Mouse (Mus musculus): ENCODE measurements around the gene Krt87. TPM values are rescaled to one million over a fixed set of nuclear protein-coding genes. Genes with fewer than 3 reads are reported as not detected.

The Krt87 gene
- total RNA-seq (2021), result not detected

- no peak for DNase-seq (ENCODE audit: low spot score in 2 of 2)
- intact Hi-C loops (cut with DNase I), result no loop called here
Measured at GRCm38 (mm10) chr15:101438555-101438954, at the start of gene Krt87. Gene Krt87 (minus strand): TSS chr15:101438804.

- intact Hi-C loops (cut with DNase I), result no loop called here
- DNase-seq (ENCODE audit: low spot score in 2 of 2), result peak; percentile 31 to 83
Measured at GRCm38 (mm10) chr15:101485911-101486635, 47.5 kb upstream of the Krt87 start.

DNA sequence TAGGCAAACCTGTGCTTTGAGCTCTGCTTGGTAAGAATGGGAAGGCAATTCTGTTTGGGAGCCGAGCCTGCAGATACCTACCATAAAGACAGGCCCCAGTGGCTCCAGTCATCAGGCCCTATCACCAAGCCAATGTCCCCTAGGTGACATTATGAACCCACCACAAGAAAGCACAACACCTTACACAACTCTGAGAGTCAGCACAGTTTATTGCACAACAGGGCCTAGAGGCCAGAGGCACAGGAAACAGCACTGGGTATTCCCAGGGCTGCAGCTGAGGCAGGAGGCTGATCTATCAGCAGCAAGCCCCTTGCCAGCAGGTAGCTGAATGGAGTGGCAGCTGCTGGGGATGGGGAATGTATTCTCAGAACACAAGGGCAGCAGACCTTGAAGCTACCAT lies 46.3 kb upstream of the Krt87 start:
- intact Hi-C loops (cut with DNase I), result no loop called here

DNA sequence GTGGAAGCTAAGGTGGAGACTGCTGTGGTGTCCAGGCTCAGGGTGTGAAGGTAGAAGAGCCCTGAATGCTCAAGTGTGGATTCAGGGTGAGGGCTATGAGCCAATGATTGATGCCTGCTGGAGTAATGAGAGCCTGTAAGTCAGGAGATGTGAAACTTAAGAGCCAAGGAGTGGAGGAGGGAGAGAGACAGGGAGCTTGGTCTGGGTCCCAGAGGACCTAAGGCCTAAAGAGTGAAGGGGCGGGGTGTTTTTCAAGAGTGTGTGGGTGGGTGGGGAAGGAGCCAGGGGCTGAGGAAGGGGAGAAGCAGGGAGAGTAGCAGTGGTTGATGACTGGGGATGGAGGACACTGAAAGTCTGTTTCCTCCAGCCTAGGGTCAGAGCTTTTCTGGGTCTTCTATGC lies 45.0 kb upstream of the Krt87 start:
- intact Hi-C loops (cut with DNase I), result no loop called here
- no peak for DNase-seq (ENCODE audit: low spot score in 2 of 2)

More for the DNA sequence above, 46.3 kb upstream of the Krt87 start:
- DNase-seq (ENCODE audit: low spot score in 2 of 2), result no peak

GRCm38 (mm10) chr15:101482056-101482455 lies 43.5 kb upstream of the Krt87 start:
- intact Hi-C loops (cut with DNase I), result no loop called here
- DNase-seq (ENCODE audit: low spot score in 2 of 2), result no peak

DNA sequence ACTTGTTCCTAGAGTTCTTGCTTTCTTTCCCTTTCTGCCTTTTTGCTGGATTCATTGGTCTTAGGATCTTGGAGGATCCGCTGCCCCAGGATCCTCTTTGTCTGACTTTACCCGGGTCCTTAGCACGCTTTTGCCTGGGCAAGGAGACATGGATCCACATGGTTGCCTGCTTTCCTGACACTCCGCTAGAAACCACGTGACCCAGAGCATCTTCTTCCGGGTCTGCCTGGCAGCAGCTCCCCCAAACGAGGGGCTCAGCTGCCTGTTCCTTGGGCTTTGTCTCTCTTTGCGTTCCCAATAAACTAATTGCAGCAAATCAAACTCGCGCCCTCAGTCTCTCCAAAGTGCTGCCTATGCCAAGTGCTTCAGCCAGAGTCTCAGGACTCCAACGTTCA lies 41.1 kb upstream of the Krt87 start:
- DNase-seq (ENCODE audit: low spot score in 2 of 2), result no peak
- intact Hi-C loops (cut with DNase I), result no loop called here

- peak; percentile 31 to 57 for DNase-seq (ENCODE audit: low spot score in 2 of 2)
- intact Hi-C loops (cut with DNase I), result no loop called here
Measured at GRCm38 (mm10) chr15:101479007-101479665, 40.5 kb upstream of the Krt87 start.

- no peak for DNase-seq (ENCODE audit: low spot score in 2 of 2)
Measured at GRCm38 (mm10) chr15:101472952-101473528, 34.4 kb upstream of the Krt87 start, which contains the start of gene Krt86. Gene Krt86 (plus strand): TSS chr15:101473478.

DNA sequence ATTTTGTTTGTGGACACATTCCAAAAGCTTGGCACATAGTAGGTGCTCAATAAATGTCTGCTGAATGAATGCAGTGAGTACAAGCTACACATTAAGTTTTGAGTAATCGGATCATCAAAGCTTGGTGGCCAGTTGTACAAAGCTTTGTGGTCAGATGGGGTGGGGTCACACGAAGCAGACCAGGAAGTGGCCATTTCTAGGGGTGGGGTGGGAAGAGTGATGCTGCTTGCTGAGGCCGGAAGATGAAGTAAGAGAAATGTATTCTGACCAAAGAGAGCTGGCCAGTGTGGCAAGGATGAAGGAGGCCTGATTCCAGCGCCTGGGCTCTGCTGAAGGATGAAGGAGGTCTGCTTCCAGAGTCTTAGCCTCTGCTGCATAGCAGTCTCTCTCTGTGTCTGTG lies 30.5 kb upstream of the Krt87 start:
- no peak for DNase-seq (ENCODE audit: low spot score in 2 of 2)
- intact Hi-C loops (cut with DNase I), result no loop called here

More at GRCm38 (mm10) chr15:101472952-101473528, 34.4 kb upstream of the Krt87 start, which contains the start of gene Krt86:
- intact Hi-C loops (cut with DNase I), result no loop called here

GRCm38 (mm10) chr15:101463651-101464050 lies 25.0 kb upstream of the Krt87 start, which contains the start of gene Krt81:
Gene Krt81 (minus strand): TSS chr15:101463751.
- intact Hi-C loops (cut with DNase I), result no loop called here
- no peak for DNase-seq (ENCODE audit: low spot score in 2 of 2)

DNA sequence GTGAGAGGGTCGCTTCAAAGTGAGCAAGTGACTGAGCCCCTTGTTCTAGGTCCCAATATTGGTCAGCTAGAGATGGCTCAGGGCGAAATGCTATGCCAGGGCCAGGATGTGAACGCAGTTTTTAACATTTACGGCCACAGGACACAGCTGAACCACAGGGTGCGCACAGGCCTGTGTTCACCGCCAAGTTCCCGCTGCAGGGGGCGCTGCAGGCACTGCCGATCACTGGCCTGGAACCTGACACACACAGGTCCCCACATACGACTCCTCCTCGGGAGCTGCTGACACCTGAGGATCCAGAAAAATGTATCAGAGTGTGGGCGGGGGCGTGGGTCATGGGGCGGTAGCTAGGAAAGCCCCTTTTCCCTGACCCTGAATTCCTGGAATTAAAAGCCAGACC lies 20.7 kb upstream of the Krt87 start:
- intact Hi-C loops (cut with DNase I), result no loop called here
- no peak for DNase-seq (ENCODE audit: low spot score in 2 of 2)

DNA sequence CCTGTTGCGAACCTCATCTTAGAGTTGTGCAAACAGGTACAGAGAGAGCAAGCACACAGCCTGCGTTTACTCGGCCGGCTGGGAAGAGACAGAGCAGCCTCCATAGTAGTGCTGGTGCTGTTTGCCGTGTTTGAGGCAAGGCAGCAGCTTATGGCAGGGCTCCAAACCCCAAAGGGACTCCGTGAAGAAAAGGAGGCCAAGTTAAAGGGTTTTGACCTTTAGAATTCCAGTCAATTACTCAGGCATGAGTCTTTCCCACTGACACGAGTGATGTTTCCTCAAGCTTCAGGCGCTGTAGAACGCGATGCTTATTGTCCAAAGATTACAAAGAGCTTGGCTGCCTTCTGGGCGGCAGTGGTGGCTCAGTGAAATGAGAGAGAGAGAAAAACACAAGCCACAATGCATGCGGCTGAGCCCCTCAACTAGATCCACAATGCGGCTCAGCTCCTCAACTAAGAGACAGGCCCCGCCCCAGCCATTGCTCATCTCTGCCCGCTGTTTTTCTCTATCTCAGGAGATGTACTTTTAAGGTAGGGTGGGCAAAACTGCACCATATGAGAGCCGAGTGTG lies 19.8 kb upstream of the Krt87 start:
- intact Hi-C loops (cut with DNase I), result no loop called here
- no peak for DNase-seq (ENCODE audit: low spot score in 2 of 2)

DNA sequence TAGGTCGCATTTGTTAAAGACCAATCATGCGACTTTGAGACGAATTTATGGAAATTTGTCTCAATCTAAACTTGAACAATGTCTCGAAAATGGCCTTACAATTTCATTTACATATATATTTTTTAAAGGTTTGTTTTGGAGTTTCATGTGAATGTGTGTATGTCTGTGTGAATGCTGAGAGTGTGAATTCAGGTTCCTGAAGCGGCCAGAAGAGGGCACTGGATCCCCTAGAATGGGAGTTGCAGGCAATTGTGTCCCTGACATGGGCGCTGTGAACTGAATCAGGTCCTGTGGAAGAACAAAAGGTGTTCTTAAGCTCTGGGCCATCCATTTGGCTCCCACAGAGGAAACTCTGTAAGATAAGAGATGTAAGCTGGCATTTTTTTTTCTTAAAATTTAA lies 17.3 kb upstream of the Krt87 start:
- no peak for DNase-seq (ENCODE audit: low spot score in 2 of 2)
- intact Hi-C loops (cut with DNase I), result no loop called here

DNA sequence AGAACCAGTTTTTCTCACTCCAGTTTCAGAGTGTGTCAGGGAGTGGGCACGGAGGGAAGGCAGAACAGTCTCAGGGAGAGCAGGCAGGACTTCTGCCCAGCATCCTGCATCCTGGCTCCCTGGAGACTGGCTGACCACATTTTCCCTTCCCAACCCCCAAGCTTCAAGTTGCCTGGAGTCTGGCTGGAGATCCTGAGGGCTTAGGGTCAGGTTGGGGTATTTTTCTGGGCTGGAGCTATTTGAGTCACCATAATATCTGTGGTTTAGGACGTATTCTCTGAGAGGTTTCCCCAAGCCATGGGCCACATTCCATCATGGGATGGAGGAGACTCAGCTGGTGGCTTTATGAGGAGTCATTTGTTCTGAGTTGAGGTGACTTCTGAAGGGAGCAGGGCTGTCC lies 16.7 kb upstream of the Krt87 start:
- DNase-seq (ENCODE audit: low spot score in 2 of 2), result no peak
- intact Hi-C loops (cut with DNase I), result no loop called here

- intact Hi-C loops (cut with DNase I), result loop anchor here (5.0 kb wide), 1 partner anchor 112 kb away; no protein-coding TSS in a partner anchor
- no peak for DNase-seq (ENCODE audit: low spot score in 2 of 2)
Measured at GRCm38 (mm10) chr15:101454774-101455173, 16.2 kb upstream of the Krt87 start.

DNA sequence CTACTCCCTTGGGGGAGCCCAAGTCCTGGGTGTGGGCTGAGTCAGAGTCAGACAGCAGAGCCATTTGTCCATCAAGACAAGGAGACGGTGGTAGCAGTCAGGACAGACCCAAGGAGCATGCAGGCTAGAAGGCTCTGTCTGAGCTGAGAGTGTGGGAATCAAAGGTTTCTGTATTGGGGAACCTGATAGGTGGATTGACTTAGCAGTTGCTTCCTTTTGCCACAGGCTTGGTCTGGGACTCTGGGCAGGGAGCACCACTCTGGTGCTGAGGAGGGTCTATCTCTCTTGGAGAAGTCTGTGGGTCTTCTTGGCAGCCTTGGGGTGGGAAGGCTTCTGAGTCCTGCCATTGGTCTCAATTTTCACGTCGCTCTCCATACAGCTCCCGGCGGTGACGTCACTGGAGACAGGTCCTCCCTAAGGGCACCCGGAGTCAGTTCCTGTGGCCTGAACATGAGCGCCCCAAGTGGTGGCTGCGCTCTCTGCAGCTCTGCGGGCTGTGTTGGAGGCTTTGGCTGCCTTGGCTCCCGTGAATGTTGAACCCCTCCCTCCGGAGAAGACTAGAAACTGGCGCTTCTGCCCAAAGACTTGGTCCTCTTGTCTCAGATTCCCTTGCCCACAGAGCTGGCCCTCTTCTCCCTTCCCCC lies 14.6 kb upstream of the Krt87 start:
- intact Hi-C loops (cut with DNase I), result loop anchor here (5.0 kb wide), 1 partner anchor 111 kb away; no protein-coding TSS in a partner anchor
- DNase-seq (ENCODE audit: low spot score in 2 of 2), result peak; percentile 60 to 74

GRCm38 (mm10) chr15:101447444-101447843 lies 8.8 kb upstream of the Krt87 start, which contains the start of gene Krt88:
Gene Krt88 (plus strand): TSS chr15:101447744.
- DNase-seq (ENCODE audit: low spot score in 2 of 2), result no peak
- intact Hi-C loops (cut with DNase I), result no loop called here

GRCm38 (mm10) chr15:101446572-101446971 lies 8.0 kb upstream of the Krt87 start:
- intact Hi-C loops (cut with DNase I), result no loop called here
- no peak for DNase-seq (ENCODE audit: low spot score in 2 of 2)

GRCm38 (mm10) chr15:101440837-101441236 lies 2.2 kb upstream of the Krt87 start:
- intact Hi-C loops (cut with DNase I), result no loop called here
- DNase-seq (ENCODE audit: low spot score in 2 of 2), result peak; percentile 29 to 33

DNA sequence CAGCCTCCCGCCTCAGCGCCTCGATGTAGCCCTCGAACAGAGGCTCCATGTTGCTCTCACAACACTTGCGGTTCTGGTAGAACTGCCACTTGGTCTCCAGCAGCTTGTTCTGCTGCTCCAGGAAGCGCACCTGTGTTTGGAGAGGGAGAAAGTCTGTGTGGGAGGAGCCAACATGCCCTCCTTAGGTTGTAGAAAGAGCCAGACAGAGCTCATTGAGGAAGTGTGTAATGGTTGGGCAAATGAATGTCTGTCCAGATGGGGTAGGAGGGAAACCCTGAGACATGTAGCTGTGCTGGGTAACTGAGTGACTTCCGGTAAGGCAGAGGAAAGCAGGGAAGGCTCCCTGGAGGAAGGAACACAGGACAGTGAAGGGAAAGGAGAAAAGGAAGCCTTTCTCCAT lies 2.0 kb downstream of the Krt87 start:
- DNase-seq (ENCODE audit: low spot score in 2 of 2), result no peak
- intact Hi-C loops (cut with DNase I), result no loop called here

Data from left cerebral cortex, postnatal 25 days (tissue).